Mouse (Mus musculus): ENCODE data around the gene Aif1. TPM values are rescaled to one million over a fixed set of nuclear protein-coding genes. Genes with fewer than 3 reads are reported as not detected.
"Not testable (repeated sequence)": the region's sequence is repeated elsewhere in the genome, so short reads cannot be mapped to it uniquely, and the experiment has no call there.

Gene Aif1
- polyA plus RNA-seq, 1 experiment from 2014 or later = 6.1 TPM

DNA sequence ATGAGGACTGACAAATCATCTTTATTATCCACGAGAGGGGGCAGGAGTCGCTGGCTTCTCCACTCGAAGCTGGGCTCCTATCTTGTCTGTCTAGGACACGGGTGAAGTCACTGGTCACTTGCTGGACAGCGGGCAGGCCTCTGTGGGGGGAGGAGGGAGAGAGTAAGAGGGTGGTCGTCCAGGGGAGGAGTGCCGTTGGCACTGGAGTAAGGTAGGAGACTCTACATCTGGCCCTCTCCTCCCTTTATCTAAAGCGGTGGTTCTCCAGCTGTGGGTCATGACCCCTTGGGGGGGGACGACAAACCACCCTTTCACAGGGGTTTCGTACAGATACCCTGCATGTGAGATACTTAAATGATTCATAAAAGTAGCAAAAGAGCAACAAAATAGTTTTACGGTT, 46.9 kb downstream of the Aif1 start:
- 71% methylated on average over 11 of the region's 11 CpGs for WGBS
- Histone ChIP-seq H3K36me3 (replicated peaks; ENCODE audit: control insufficient read depth, insufficient read depth, low read depth, low read length) (no peaks in the 10 kb centered on the region), H3K27ac (replicated peaks; ENCODE audit: low read depth, low read length) (no peak overlapping the region), H3K27me3 (ENCODE audit: control insufficient read depth, insufficient read depth, low read length) (no peaks in the 10 kb centered on the region), H3K4me3 (ENCODE audit: low read depth, low read length) (no peak overlapping the region), H3K9me3 (replicated peaks; ENCODE audit: control insufficient read depth, low read length) (no peaks in the 10 kb centered on the region), H3K4me1 (ENCODE audit: control insufficient read depth, insufficient read depth, low read length) (peaks cover 5% of the 10 kb centered on the region; the same call in 1 of the 2 replicates), H3K9ac (replicated peaks; ENCODE audit: low read length) (no peak overlapping the region), H3K4me2 (ENCODE audit: low read depth, low read length) (no peak overlapping the region)
- DNase-seq (ENCODE audit: low spot score) (no peak), ATAC-seq (replicated peaks; ENCODE audit: insufficient number of reproducible peaks, low FRiP score, low TSS enrichment, low read depth) (no peak)

GRCm38 (mm10) chr17:35127017-35127416, 48.9 kb downstream of the Aif1 start:
- peak overlapping the region; percentile 77; the same call in 1 of the 2 replicates for H3K9ac ChIP-seq (replicated peaks; ENCODE audit: low read length)
- ATAC-seq (replicated peaks; ENCODE audit: insufficient number of reproducible peaks, low FRiP score, low TSS enrichment, low read depth) (no peak), DNase-seq (ENCODE audit: low spot score) (no peak)
- H3K9me3 ChIP-seq (replicated peaks; ENCODE audit: control insufficient read depth, low read length) = no peaks in the 10 kb centered on the region
- H3K27ac ChIP-seq (replicated peaks; ENCODE audit: low read depth, low read length) = no peak overlapping the region
- H3K4me3 ChIP-seq (ENCODE audit: low read depth, low read length) = peak overlapping the region; percentile 50
- peaks cover 4% of the 10 kb centered on the region; the same call in 1 of the 2 replicates for H3K36me3 ChIP-seq (replicated peaks; ENCODE audit: control insufficient read depth, insufficient read depth, low read depth, low read length)
- H3K4me1 ChIP-seq (ENCODE audit: control insufficient read depth, insufficient read depth, low read length) = peaks cover 5% of the 10 kb centered on the region; the same call in 1 of the 2 replicates
- no peaks in the 10 kb centered on the region for H3K27me3 ChIP-seq (ENCODE audit: control insufficient read depth, insufficient read depth, low read length)
- 66% methylated on average over 13 of the region's 13 CpGs for WGBS
- peak overlapping the region; percentile 64 for H3K4me2 ChIP-seq (ENCODE audit: low read depth, low read length)

- WGBS = under 1% methylated on average over 31 of the region's 36 CpGs
- peak within 1 kb of the TSS; percentile 77 for H3K9ac ChIP-seq (replicated peaks; ENCODE audit: low read length)
- ATAC-seq (replicated peaks; ENCODE audit: insufficient number of reproducible peaks, low FRiP score, low TSS enrichment, low read depth) = peak; percentile 45
- H3K36me3 ChIP-seq (replicated peaks; ENCODE audit: control insufficient read depth, insufficient read depth, low read depth, low read length) = peaks cover 4% of the 10 kb centered on the region; the same call in 1 of the 2 replicates
- H3K4me1 ChIP-seq (ENCODE audit: control insufficient read depth, insufficient read depth, low read length) = peaks cover 5% of the 10 kb centered on the region; the same call in 1 of the 2 replicates
- no peaks in the 10 kb centered on the region for H3K9me3 ChIP-seq (replicated peaks; ENCODE audit: control insufficient read depth, low read length)
- no peaks in the 10 kb centered on the region for H3K27me3 ChIP-seq (ENCODE audit: control insufficient read depth, insufficient read depth, low read length)
- H3K4me2 ChIP-seq (ENCODE audit: low read depth, low read length) = peak within 1 kb of the TSS; percentile 64
- 0 out of 2 replicates have a peak within 1 kb of the TSS, but pooled peaks have one; percentile 4 for H3K27ac ChIP-seq (replicated peaks; ENCODE audit: low read depth, low read length)
- H3K4me3 ChIP-seq (ENCODE audit: low read depth, low read length) = peak within 1 kb of the TSS; percentile 50
- DNase-seq (ENCODE audit: low spot score) = peak; percentile 80
Observed at GRCm38 (mm10) chr17:35126206-35126611, 49.7 kb downstream of the Aif1 start, which contains the start of gene D17H6S53E. D17H6S53E (plus strand) TSS chr17:35126373.

GRCm38 (mm10) chr17:35125578-35125977, 50.3 kb downstream of the Aif1 start:
- peak overlapping the region; percentile 50 for H3K4me3 ChIP-seq (ENCODE audit: low read depth, low read length)
- H3K4me2 ChIP-seq (ENCODE audit: low read depth, low read length) = peak overlapping the region; percentile 64
- H3K9ac ChIP-seq (replicated peaks; ENCODE audit: low read length) = peak overlapping the region; percentile 77
- no peaks in the 10 kb centered on the region for H3K9me3 ChIP-seq (replicated peaks; ENCODE audit: control insufficient read depth, low read length)
- no peak for DNase-seq (ENCODE audit: low spot score)
- ATAC-seq (replicated peaks; ENCODE audit: insufficient number of reproducible peaks, low FRiP score, low TSS enrichment, low read depth) = no peak
- no peaks in the 10 kb centered on the region for H3K27me3 ChIP-seq (ENCODE audit: control insufficient read depth, insufficient read depth, low read length)
- H3K4me1 ChIP-seq (ENCODE audit: control insufficient read depth, insufficient read depth, low read length) = peaks cover 5% of the 10 kb centered on the region; the same call in 1 of the 2 replicates
- H3K27ac ChIP-seq (replicated peaks; ENCODE audit: low read depth, low read length) = no peak overlapping the region
- H3K36me3 ChIP-seq (replicated peaks; ENCODE audit: control insufficient read depth, insufficient read depth, low read depth, low read length) = peaks cover 4% of the 10 kb centered on the region; the same call in 1 of the 2 replicates
- 25% methylated on average over 6 of the region's 6 CpGs for WGBS

DNA sequence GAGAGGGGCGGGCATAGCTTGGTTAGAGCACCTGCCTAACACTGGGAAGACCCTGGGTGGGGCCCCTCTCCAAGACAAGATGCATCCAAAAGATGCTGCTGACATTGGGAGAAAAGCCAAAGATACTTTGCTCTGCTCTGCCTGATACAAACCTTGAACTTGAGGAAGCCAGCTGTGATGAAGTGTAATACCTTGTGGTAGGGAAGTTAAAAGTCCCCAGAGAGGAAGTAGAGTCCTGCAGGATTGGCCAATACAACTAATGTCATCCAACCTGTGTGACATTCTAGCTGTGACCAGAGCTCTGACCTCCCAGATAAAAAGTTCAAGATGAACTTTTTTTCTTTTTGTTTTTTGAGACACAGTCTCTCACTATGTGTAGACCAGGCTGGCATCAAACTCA, 50.8 kb downstream of the Aif1 start:
- no peak overlapping the region for H3K4me2 ChIP-seq (ENCODE audit: low read depth, low read length)
- 88% methylated on average over 1 of the region's 1 CpGs for WGBS

DNA sequence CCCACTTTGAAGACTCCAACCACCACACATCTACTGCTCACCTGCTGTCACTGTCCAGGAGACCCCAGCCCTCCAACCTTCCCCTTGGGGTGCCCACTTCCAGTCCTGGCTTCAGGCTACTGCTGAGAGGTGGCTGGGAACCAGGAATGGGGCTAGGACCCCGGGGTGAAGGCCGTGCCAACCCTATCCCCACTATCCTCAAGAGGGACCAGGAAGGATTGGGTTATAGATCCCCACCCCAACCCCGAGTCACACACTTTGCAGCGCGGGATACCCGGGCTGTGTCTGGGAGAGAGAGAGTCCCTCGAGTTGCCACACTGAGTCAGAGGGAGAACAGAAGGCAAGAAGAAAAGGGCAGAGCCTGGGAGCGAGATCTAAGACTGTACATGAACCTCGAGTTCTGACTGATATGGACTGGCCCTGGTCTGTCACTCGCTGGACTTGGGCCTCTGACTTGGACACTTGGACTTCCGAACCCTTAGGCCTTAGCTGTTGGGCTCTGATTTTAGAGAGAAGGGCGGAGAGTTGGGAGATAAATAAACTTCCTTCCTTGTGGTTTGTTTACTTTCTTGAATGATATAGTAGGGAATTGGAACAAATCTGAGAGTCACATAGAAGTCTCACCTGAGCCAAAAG, 51.5 kb downstream of the Aif1 start:
- H3K9me3 ChIP-seq (replicated peaks; ENCODE audit: control insufficient read depth, low read length); H3K4me1 ChIP-seq (ENCODE audit: control insufficient read depth, insufficient read depth, low read length); DNase-seq (ENCODE audit: low spot score); H3K27me3 ChIP-seq (ENCODE audit: control insufficient read depth, insufficient read depth, low read length); H3K4me3 ChIP-seq (ENCODE audit: low read depth, low read length); H3K4me2 ChIP-seq (ENCODE audit: low read depth, low read length); H3K9ac ChIP-seq (replicated peaks; ENCODE audit: low read length); ATAC-seq (replicated peaks; ENCODE audit: insufficient number of reproducible peaks, low FRiP score, low TSS enrichment, low read depth); H3K36me3 ChIP-seq (replicated peaks; ENCODE audit: control insufficient read depth, insufficient read depth, low read depth, low read length); H3K27ac ChIP-seq (replicated peaks; ENCODE audit: low read depth, low read length): not testable (repeated sequence)
- WGBS = 89% methylated on average over 12 of the region's 12 CpGs

More for the DNA sequence above, 50.8 kb downstream of the Aif1 start:
- peaks cover 7% of the 10 kb centered on the region; the same call in 1 of the 2 replicates for H3K4me1 ChIP-seq (ENCODE audit: control insufficient read depth, insufficient read depth, low read length)
- no peak overlapping the region for H3K27ac ChIP-seq (replicated peaks; ENCODE audit: low read depth, low read length)
- H3K4me3 ChIP-seq (ENCODE audit: low read depth, low read length) = no peak overlapping the region
- H3K27me3 ChIP-seq (ENCODE audit: control insufficient read depth, insufficient read depth, low read length) = no peaks in the 10 kb centered on the region
- ATAC-seq (replicated peaks; ENCODE audit: insufficient number of reproducible peaks, low FRiP score, low TSS enrichment, low read depth) (no peak), DNase-seq (ENCODE audit: low spot score) (no peak)
- no peaks in the 10 kb centered on the region for H3K9me3 ChIP-seq (replicated peaks; ENCODE audit: control insufficient read depth, low read length)
- peaks cover 4% of the 10 kb centered on the region; the same call in 1 of the 2 replicates for H3K36me3 ChIP-seq (replicated peaks; ENCODE audit: control insufficient read depth, insufficient read depth, low read depth, low read length)
- H3K9ac ChIP-seq (replicated peaks; ENCODE audit: low read length) = no peak overlapping the region

DNA sequence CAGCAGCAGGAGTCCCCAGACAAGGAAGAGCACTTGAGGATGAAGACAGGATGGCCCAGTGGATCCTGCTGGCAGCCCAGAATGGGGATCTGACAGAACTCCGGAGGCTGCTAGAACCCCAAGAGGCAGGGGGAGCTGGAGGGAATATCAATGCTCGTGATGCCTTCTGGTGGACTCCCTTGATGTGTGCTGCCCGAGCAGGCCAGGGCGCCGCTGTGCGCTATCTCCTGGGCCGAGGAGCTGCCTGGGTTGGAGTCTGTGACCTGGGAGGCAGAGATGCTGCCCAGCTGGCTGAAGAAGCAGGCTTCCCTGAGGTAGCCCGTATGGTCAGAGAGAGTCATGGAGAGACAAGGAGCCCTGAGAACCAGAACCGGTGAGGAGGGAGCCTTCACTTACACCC, 52.6 kb downstream of the Aif1 start:
- not testable (repeated sequence) for H3K4me3 ChIP-seq (ENCODE audit: low read depth, low read length); H3K4me1 ChIP-seq (ENCODE audit: control insufficient read depth, insufficient read depth, low read length)
- 90% methylated on average over 9 of the region's 9 CpGs for WGBS

GRCm38 (mm10) chr17:35121871-35122303, 54.0 kb downstream of the Aif1 start, which contains the start of gene Csnk2b:
Csnk2b (minus strand) TSS chr17:35122053.
- Histone ChIP-seq H3K9me3 (replicated peaks; ENCODE audit: control insufficient read depth, low read length) (no peaks in the 10 kb centered on the region), H3K4me1 (ENCODE audit: control insufficient read depth, insufficient read depth, low read length) (peaks cover 4% of the 10 kb centered on the region; the same call in 1 of the 2 replicates), H3K4me3 (ENCODE audit: low read depth, low read length) (peak within 1 kb of the TSS; percentile 89), H3K9ac (replicated peaks; ENCODE audit: low read length) (peak within 1 kb of the TSS; percentile 83), H3K36me3 (replicated peaks; ENCODE audit: control insufficient read depth, insufficient read depth, low read depth, low read length) (peaks cover 16% of the 10 kb centered on the region), H3K4me2 (ENCODE audit: low read depth, low read length) (peak within 1 kb of the TSS; percentile 92), H3K27me3 (ENCODE audit: control insufficient read depth, insufficient read depth, low read length) (no peaks in the 10 kb centered on the region), H3K27ac (replicated peaks; ENCODE audit: low read depth, low read length) (peak within 1 kb of the TSS; percentile 77)
- DNase-seq (ENCODE audit: low spot score) (peak; percentile 76), ATAC-seq (replicated peaks; ENCODE audit: insufficient number of reproducible peaks, low FRiP score, low TSS enrichment, low read depth) (no peak)
- under 1% methylated on average over 19 of the region's 19 CpGs for WGBS

More for the DNA sequence above, 52.6 kb downstream of the Aif1 start:
- H3K27ac ChIP-seq (replicated peaks; ENCODE audit: low read depth, low read length); H3K9ac ChIP-seq (replicated peaks; ENCODE audit: low read length); H3K4me2 ChIP-seq (ENCODE audit: low read depth, low read length); ATAC-seq (replicated peaks; ENCODE audit: insufficient number of reproducible peaks, low FRiP score, low TSS enrichment, low read depth); DNase-seq (ENCODE audit: low spot score); H3K36me3 ChIP-seq (replicated peaks; ENCODE audit: control insufficient read depth, insufficient read depth, low read depth, low read length); H3K27me3 ChIP-seq (ENCODE audit: control insufficient read depth, insufficient read depth, low read length); H3K9me3 ChIP-seq (replicated peaks; ENCODE audit: control insufficient read depth, low read length): not testable (repeated sequence)

All from embryonic facial prominence, embryonic 11.5 days (tissue).